Mouse (Mus musculus): Measurements from ENCODE around the gene Ttpal. TPM values are rescaled to one million over a fixed set of nuclear protein-coding genes. Genes with fewer than 3 reads are reported as not detected.

Ttpal gene
- 10 to 100 TPM; 15.5 to 17.1 TPM for total RNA-seq (2021)
- long read RNA-seq, experiment 1, full-length matches to known transcripts, result 9 of 20 reads
- long read RNA-seq, experiment 1, partial matches to known transcripts, result 0 of 20 reads
- long read RNA-seq, experiment 1, other reads (novel, unspliced or antisense), result 11 of 20 reads
- long read RNA-seq, experiment 2, full-length matches to known transcripts, result 12 of 25 reads
- long read RNA-seq, experiment 2, partial matches to known transcripts, result 11 of 25 reads
- long read RNA-seq, experiment 2, other reads (novel, unspliced or antisense), result 2 of 25 reads

DNA sequence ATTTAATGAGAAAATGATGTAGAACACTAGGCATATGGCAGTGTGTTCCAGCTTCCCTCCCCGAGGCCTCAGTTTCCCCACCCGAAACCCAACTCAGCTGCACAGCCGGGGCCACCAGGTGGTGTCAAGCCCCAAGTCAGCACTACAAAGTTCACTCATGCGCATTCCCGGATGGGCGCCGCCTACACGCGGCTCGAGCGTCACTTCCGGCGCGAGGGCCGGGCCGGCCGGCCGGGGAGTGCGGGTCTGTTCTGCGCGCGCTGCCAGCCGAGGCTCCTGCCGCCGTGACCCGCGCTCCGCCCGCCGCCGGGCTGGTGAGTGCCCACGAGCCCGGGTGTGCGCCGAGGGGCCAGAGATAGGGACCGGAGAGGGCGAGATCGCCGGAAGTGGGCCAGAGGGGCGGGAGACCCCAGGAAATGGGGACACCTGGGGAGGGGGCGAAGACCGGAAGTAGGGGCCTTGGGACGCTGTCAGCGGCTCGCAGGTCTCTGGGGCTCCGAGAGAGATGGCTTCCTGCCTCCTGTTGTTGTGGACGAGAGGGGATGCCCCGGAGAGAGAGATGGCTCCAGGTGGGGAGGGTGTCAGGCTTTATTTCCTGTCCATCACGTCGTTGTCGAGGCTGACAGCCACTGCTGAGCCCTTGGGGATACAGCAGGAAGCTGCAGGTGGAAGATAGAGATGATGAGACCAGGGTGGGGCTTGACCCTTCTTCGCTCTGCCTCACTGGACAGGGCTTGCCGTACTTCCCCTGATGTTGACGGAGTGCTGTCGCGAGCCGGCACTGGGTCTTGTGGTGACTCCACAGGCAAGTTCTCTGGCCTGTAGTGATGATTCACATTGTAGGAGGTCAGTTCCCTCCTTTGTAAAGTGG is at the start of gene Ttpal:
Ttpal (plus strand) TSS at position 214 of the 871 bp plus-strand sequence.
- DNase-seq (ENCODE audit: low spot score in 2 of 2), result peak; percentile 76 to 88

DNA sequence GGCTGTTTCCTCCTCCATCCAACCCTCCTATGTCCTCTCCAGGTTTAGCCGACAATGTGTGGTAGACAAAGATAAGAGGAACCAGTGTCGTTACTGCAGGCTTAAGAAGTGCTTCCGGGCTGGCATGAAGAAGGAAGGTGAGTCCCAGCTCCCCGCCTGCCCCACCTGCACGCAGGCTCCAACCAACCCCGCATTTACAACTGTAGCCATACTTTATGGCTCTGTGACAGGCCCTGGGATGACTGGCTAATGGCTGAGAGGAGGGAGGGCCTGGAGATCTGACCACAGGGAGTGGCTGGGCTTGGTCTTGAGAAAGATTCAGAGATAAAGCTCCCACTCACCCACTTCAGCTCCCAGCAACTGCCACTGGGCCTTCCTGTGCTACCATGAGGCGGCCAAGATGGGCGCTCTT is 49.6 kb upstream of the Ttpal start:
- DNase-seq (ENCODE audit: low spot score in 2 of 2), result no peak

- DNase-seq (ENCODE audit: low spot score in 2 of 2), result no peak
These were observed 47.6 kb upstream of the Ttpal start for GRCm38 (mm10) chr2:163554425-163554982.

- DNase-seq (ENCODE audit: low spot score in 2 of 2), result no peak
These were observed 47.1 kb upstream of the Ttpal start for GRCm38 (mm10) chr2:163554996-163555395.

GRCm38 (mm10) chr2:163555417-163555816 is 46.7 kb upstream of the Ttpal start:
- DNase-seq (ENCODE audit: low spot score in 2 of 2), result no peak

DNA sequence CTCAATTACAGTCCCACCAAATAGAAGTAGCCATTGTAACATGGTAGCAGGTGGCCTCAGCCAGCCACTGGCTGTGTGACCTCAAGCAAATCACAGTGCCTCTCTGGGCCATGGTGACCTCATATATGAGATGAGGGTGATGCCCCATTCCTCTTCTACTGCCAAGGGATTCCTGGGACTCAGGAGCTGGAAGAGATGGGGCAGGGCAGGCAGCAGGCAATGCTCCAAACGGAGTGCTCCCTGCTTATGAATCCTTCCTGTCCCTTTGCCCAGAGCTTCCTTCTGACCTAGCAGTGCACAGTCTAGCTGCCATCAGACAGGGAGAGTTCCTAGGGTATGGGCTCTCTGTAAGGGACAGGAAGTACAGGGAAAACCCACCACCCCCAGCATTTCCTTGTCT is 43.6 kb upstream of the Ttpal start:
- no peak for DNase-seq (ENCODE audit: low spot score in 2 of 2)

- DNase-seq (ENCODE audit: low spot score in 2 of 2), result no peak
These were observed 42.9 kb upstream of the Ttpal start for GRCm38 (mm10) chr2:163559236-163559635.

DNA sequence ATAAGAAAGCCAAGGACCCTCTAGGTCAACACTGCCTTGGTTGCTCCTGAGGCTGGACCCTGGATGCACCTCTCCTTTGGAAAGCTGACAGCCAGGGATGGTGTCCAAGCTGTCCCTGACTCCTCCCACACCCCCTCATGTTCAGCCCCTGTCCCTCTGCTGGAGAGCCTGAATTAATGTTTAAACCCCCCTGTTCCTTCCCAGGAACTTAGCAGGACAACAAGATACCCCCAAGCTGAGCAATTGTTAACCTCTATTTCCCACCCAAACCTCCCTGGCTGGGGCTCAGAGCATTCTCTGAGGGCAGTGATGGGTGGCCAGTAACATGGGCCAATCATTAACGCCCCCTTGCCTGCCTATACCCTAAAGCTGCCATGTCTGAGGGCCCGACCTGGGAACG is 41.9 kb upstream of the Ttpal start:
- no peak for DNase-seq (ENCODE audit: low spot score in 2 of 2)

- no peak for DNase-seq (ENCODE audit: low spot score in 2 of 2)
These were observed 40.7 kb upstream of the Ttpal start for GRCm38 (mm10) chr2:163561258-163561948.

DNA sequence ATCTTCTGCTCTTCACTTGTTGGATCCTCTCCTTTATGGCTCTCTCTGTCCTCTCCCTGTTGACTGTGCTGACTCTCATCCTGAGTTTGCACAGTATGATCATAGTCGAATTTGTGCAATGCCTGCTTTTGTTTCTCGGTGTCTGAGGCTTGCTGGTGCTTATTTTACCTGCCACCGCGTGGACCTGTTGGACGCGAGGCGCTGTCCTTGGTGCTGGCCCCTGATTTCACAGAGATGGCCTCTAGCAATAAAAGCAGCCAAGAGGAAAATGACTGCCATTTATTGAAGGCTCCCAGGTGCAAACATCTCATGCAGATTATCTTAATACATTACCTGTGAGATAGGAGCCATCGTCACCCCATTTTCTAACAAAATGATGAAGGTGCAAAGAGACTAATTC is 37.5 kb upstream of the Ttpal start:
- DNase-seq (ENCODE audit: low spot score in 2 of 2), result no peak

- DNase-seq (ENCODE audit: low spot score in 2 of 2), result no peak
These were observed 27.8 kb upstream of the Ttpal start for GRCm38 (mm10) chr2:163574321-163574720.

GRCm38 (mm10) chr2:163575248-163575647 is 26.9 kb upstream of the Ttpal start:
- no peak for DNase-seq (ENCODE audit: low spot score in 2 of 2)

DNA sequence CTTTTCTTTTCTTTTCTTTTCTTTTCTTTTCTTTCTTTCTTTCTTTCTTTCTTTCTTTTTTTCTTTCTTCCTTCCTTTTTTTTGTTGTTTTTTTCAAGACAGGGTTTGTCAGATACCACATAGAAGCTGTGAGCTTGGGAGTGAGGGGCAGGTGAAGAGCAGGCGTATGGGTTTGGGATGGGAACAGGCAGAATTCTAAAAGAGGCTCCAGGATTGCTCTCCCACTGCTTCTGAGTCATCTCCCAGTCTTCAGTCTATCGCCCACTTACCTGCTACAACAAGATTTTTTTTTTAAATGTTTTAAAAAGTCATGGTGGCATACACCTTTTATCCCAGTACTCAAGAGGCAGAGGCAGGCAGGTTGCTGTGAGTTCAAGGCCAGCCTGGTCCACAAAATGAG is 24.1 kb upstream of the Ttpal start:
- no peak for DNase-seq (ENCODE audit: low spot score in 2 of 2)

GRCm38 (mm10) chr2:163580069-163580945 is 21.8 kb upstream of the Ttpal start:
- no peak for DNase-seq (ENCODE audit: low spot score in 2 of 2)

DNA sequence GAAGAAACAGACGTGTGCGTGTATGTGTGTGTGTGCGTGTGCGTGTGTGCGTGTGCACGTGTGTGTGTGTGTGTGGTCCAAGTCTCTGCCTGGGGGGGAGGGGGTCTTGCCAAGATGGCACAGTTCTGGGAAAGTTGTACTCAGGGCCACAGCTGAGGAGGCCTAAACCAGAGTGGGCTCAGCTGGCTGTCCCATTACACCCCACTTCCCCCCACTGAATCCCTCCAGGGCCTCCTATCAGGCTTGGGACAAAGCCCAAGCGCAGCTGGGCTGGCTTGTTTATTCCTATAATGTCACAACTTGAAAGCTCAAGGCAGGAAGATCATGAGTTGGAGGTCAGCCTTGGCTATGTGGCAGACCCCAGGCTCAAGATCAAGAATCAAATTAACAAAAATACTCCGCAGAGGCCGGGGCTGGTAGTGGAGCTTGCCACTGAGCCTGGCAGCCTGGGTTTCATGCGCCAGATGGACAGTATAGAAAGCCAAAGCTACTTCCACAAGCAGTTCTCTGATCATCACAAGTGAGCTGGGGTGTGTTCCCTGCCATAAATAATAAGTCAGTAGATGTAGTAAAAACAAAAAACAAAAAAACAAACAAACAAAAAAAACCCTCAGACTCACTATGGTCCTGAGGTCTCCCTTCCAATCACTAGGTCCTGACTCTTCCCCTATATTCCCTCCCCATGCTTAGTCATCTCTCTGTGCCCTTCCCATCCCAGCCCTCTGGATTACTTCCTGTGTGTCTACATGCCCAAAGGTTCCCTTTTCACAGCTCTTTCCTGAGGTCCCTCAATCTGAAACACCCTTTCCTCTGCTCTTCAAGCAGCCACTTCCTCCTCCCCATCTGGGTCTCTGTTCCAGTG is 18.7 kb upstream of the Ttpal start:
- no peak for DNase-seq (ENCODE audit: low spot score in 2 of 2)

DNA sequence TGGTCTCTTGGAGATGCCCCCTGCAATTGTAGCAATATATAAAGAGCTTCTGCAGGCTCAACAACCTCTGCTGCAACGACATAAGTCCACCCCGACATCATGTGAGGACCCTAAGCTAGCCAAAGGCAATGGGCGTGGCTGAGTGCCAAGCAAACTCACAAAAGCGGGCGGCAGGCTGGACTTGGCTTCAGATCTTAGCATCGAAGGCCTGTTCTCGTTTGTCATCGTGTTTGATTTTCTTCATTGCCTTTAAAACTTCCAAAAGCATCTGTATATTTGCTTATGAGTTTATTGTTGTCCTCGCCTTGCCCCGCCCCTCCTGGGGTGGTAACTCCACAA is 18.1 kb upstream of the Ttpal start:
- DNase-seq (ENCODE audit: low spot score in 2 of 2), result no peak

- no peak for DNase-seq (ENCODE audit: low spot score in 2 of 2)
These were observed 15.5 kb upstream of the Ttpal start for GRCm38 (mm10) chr2:163586384-163587261.

DNA sequence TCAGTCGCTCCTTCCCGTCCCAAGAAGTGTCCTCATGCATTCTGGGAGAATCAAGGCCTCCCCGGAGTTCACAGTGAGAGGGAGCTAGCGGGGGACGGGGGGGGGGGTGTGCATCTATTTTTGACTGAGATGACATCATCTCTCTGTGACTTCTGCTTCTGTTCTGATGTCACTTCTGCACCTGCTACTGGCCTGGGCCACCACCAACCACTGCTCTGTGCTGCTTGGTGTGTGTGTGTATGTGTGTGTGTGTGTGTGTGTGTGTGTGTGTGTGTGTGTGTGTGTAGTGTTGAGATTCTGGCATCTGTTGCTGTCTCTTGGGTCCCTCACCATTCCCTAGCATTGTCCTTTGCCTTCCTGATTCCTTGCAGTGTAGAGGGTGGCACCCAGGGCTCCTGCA is 14.6 kb upstream of the Ttpal start:
- no peak for DNase-seq (ENCODE audit: low spot score in 2 of 2)

GRCm38 (mm10) chr2:163590211-163590610 is 11.9 kb upstream of the Ttpal start:
- DNase-seq (ENCODE audit: low spot score in 2 of 2), result no peak

Data from gastrocnemius, postnatal 4 days (tissue).